Mouse (Mus musculus) E14TG2a.4 (cell line): ENCODE measurements at regions not wholly inside any gene's neighbourhood (a gene's known extent, or its start where the extent isn't known, plus 50 kb on each side); places are given as distances from the start of the nearest gene placed in this dataset.

Source experiments
- H3K27me3 ChIP-seq: 2 replicates; pipeline ENCODE4 v1.6.1; 2014; ENCODE audit warnings: low read length, control low read depth; ENCODE audit not compliant: insufficient read depth
- H3K36me3 ChIP-seq: 2 replicates; pipeline ENCODE4 v1.6.1; 2014; ENCODE audit warnings: low read length, control low read depth; ENCODE audit not compliant: insufficient read depth
- H3K4me1 ChIP-seq: replicated peaks from 2 replicates; pipeline ENCODE4 v1.6.1; 2014; ENCODE audit warnings: low read depth, low read length, control low read depth
- H3K4me3 ChIP-seq: replicated peaks from 2 replicates; pipeline ENCODE4 v1.5.1; 2014; ENCODE audit warnings: mild to moderate bottlenecking, low read length
- H3K9me3 ChIP-seq: 2 replicates; pipeline ENCODE4 v1.6.1; 2014; ENCODE audit warnings: low read length, control low read depth
- CTCF ChIP-seq: conservative IDR thresholded peaks from 2 replicates; pipeline ENCODE4 v1.5.1; 2014; ENCODE audit warnings: low read length
- NANOG ChIP-seq: IDR thresholded peaks from 2 replicates; pipeline ENCODE4 v1.6.1; 2014; ENCODE audit warnings: borderline replicate concordance, low read length, mixed read lengths
- POU5F1 ChIP-seq: IDR thresholded peaks from 2 replicates; pipeline ENCODE4 v1.6.1; 2014; ENCODE audit warnings: low read length, borderline replicate concordance

- Histone ChIP-seq H3K36me3 (no peaks in the 10 kb centered on the region), H3K4me1 (no peaks in the 10 kb centered on the region), H3K4me3 (no peak overlapping the region), H3K27me3 (no peaks in the 10 kb centered on the region), H3K9me3 (peaks cover 16% of the 10 kb centered on the region)
- TF ChIP-seq POU5F1 (no peak), CTCF (no peak), NANOG (no peak)
These were observed 160.9 kb upstream of the Ednrb start for GRCm38 (mm10) chr14:104005132-104005531.

GRCm38 (mm10) chr14:104002421-104002820 is 158.2 kb upstream of the Ednrb start:
- Histone ChIP-seq H3K4me3 (no peak overlapping the region), H3K27me3 (no peaks in the 10 kb centered on the region), H3K9me3 (no peaks in the 10 kb centered on the region), H3K36me3 (no peaks in the 10 kb centered on the region), H3K4me1 (no peaks in the 10 kb centered on the region)
- TF ChIP-seq CTCF = no peak
- no peak for TF ChIP-seq POU5F1
- TF ChIP-seq NANOG = no peak

GRCm38 (mm10) chr14:103990418-103990817 is 146.2 kb upstream of the Ednrb start:
- no peak overlapping the region for H3K4me3 ChIP-seq

GRCm38 (mm10) chr14:103989949-103990348 is 145.7 kb upstream of the Ednrb start:
- H3K4me1 ChIP-seq = no peaks in the 10 kb centered on the region
- no peaks in the 10 kb centered on the region for H3K27me3 ChIP-seq
- H3K9me3 ChIP-seq = no peaks in the 10 kb centered on the region
- H3K4me3 ChIP-seq = no peak overlapping the region
- no peaks in the 10 kb centered on the region for H3K36me3 ChIP-seq
- TF ChIP-seq NANOG (no peak), POU5F1 (no peak), CTCF (no peak)

More at GRCm38 (mm10) chr14:103990418-103990817, 146.2 kb upstream of the Ednrb start:
- no peaks in the 10 kb centered on the region for H3K4me1 ChIP-seq
- TF ChIP-seq POU5F1 (no peak), CTCF (no peak), NANOG (no peak)
- H3K9me3 ChIP-seq = no peaks in the 10 kb centered on the region
- H3K36me3 ChIP-seq = no peaks in the 10 kb centered on the region
- no peaks in the 10 kb centered on the region for H3K27me3 ChIP-seq

- H3K9me3 ChIP-seq = peaks cover 6% of the 10 kb centered on the region; the same call in 1 of the 2 replicates
- TF ChIP-seq POU5F1 = no peak
- TF ChIP-seq CTCF = no peak
- no peak for TF ChIP-seq NANOG
- H3K27me3 ChIP-seq = peaks cover 5% of the 10 kb centered on the region
- no peaks in the 10 kb centered on the region for H3K4me1 ChIP-seq
- H3K36me3 ChIP-seq = no peaks in the 10 kb centered on the region
- no peak overlapping the region for H3K4me3 ChIP-seq
These were observed 143.1 kb upstream of the Ednrb start for GRCm38 (mm10) chr14:103987266-103987665.

- Histone ChIP-seq H3K4me1 (no peaks in the 10 kb centered on the region), H3K27me3 (peaks cover 5% of the 10 kb centered on the region), H3K9me3 (peaks cover 6% of the 10 kb centered on the region; the same call in 1 of the 2 replicates), H3K36me3 (no peaks in the 10 kb centered on the region), H3K4me3 (no peak overlapping the region)
- no peak for TF ChIP-seq NANOG
- TF ChIP-seq POU5F1 = no peak
- TF ChIP-seq CTCF = no peak
These were observed 140.1 kb upstream of the Ednrb start for GRCm38 (mm10) chr14:103984349-103984748.

GRCm38 (mm10) chr14:103978808-103979207 is 134.6 kb upstream of the Ednrb start:
- H3K9me3 ChIP-seq = no peaks in the 10 kb centered on the region
- no peak overlapping the region for H3K4me3 ChIP-seq
- H3K36me3 ChIP-seq = no peaks in the 10 kb centered on the region
- H3K4me1 ChIP-seq = no peaks in the 10 kb centered on the region
- peaks cover 5% of the 10 kb centered on the region for H3K27me3 ChIP-seq
- TF ChIP-seq POU5F1 = no peak
- no peak for TF ChIP-seq NANOG
- TF ChIP-seq CTCF = no peak

- Histone ChIP-seq H3K4me3 (no peak overlapping the region), H3K27me3 (no peaks in the 10 kb centered on the region), H3K4me1 (no peaks in the 10 kb centered on the region), H3K36me3 (no peaks in the 10 kb centered on the region), H3K9me3 (no peaks in the 10 kb centered on the region)
- TF ChIP-seq NANOG (no peak), CTCF (no peak), POU5F1 (no peak)
These were observed 133.6 kb upstream of the Ednrb start for GRCm38 (mm10) chr14:103977769-103978168.

- TF ChIP-seq NANOG (no peak), POU5F1 (no peak), CTCF (no peak)
- H3K4me1 ChIP-seq = no peaks in the 10 kb centered on the region
- H3K27me3 ChIP-seq = no peaks in the 10 kb centered on the region
- H3K9me3 ChIP-seq = no peaks in the 10 kb centered on the region
- H3K36me3 ChIP-seq = no peaks in the 10 kb centered on the region
- no peak overlapping the region for H3K4me3 ChIP-seq
These were observed 129.8 kb upstream of the Ednrb start for GRCm38 (mm10) chr14:103973955-103974354.

GRCm38 (mm10) chr14:103973111-103973510 is 128.9 kb upstream of the Ednrb start:
- Histone ChIP-seq H3K9me3 (no peaks in the 10 kb centered on the region), H3K4me1 (no peaks in the 10 kb centered on the region), H3K36me3 (no peaks in the 10 kb centered on the region), H3K27me3 (no peaks in the 10 kb centered on the region), H3K4me3 (no peak overlapping the region)
- TF ChIP-seq CTCF (no peak), NANOG (no peak), POU5F1 (no peak)
